Mouse (Mus musculus): ENCODE results near the gene Teddm1a. TPM values are rescaled to one million over a fixed set of nuclear protein-coding genes. Genes with fewer than 3 reads are reported as not detected.

The Teddm1a gene
- polyA plus RNA-seq (2015; fragmentation: Illumina TruSeq; extraction: RNeasy Lipid Tissue Mini Kit (QIAGEN cat#74804); ENCODE audit: insufficient read depth, low replicate concordance) = not detected

GRCm38 (mm10) chr1:153891442-153891841 is at the start of gene Teddm1a:
Gene Teddm1a, plus strand, starts transcription at chr1:153891742.

DNA sequence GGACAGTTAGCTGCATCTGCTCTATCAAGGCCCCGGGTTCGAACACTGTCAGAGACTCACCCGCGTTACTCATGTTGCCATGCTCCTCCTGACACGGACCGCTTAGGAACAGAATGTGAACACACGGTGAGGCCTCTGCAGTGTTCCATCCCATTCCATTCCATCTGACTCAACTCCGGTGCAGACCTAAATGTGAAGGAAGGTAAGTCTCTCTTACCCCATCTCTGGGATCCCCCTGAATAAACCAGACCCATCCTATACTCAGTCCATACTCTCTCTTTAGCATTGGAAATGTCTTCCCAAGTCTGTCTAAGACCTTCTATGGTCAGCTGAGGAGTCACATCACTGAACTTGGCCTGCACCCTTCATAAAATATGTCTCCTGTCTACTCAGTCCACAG is 47.5 kb upstream of the Teddm1a start, which contains the start of gene Rgsl1:
Gene Rgsl1, minus strand, starts transcription at position 101 of the 400 bp plus-strand sequence.

DNA sequence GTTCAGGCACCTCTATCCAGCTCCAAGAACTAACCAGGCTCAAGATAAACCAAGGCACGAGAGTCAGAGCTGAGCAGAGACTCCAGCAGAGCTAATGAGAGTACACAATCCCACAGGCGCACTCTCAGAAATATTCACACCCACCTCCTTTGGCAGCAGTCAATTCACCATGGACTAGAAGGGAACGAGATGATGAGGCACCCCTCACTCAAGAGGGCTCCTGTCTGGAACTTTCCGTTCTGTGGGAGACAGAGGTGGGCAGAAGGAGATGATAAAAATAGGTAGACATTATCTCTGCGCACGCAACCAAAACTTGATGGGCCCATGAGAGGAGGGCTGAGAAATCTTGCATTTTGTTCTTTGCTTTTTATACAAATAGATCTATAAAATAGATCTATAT is 17.5 kb upstream of the Teddm1a start, which contains the start of gene Teddm1b:
Gene Teddm1b, plus strand, starts transcription at position 301 of the 400 bp plus-strand sequence.

GRCm38 (mm10) chr1:153899731-153900380 is 8.3 kb downstream of the Teddm1a start, which contains the start of the genes Glul and Teddm2:
Gene Glul, plus strand, starts transcription at chr1:153899944.
Gene Teddm2, minus strand, starts transcription at chr1:153900228.

Other genes with a start within 250 kb of the Teddm1a start
- 0.11 TPM for gene Rgs8, start 238.7 kb upstream of the Teddm1a start, polyA plus RNA-seq (2015; fragmentation: Illumina TruSeq; extraction: RNeasy Lipid Tissue Mini Kit (QIAGEN cat#74804); ENCODE audit: insufficient read depth, low replicate concordance)
- 1.6 TPM for gene Rgs16, start 151.4 kb upstream of the Teddm1a start, polyA plus RNA-seq (2015; fragmentation: Illumina TruSeq; extraction: RNeasy Lipid Tissue Mini Kit (QIAGEN cat#74804); ENCODE audit: insufficient read depth, low replicate concordance)
- gene Rnasel, start 142.3 kb upstream of the Teddm1a start, polyA plus RNA-seq (2015; fragmentation: Illumina TruSeq; extraction: RNeasy Lipid Tissue Mini Kit (QIAGEN cat#74804); ENCODE audit: insufficient read depth, low replicate concordance) = 61.4 TPM
- gene Rgsl1, start 47.6 kb upstream of the Teddm1a start, polyA plus RNA-seq (2015; fragmentation: Illumina TruSeq; extraction: RNeasy Lipid Tissue Mini Kit (QIAGEN cat#74804); ENCODE audit: insufficient read depth, low replicate concordance) = not detected
- not detected for gene Teddm1b, start 17.4 kb upstream of the Teddm1a start, polyA plus RNA-seq (2015; fragmentation: Illumina TruSeq; extraction: RNeasy Lipid Tissue Mini Kit (QIAGEN cat#74804); ENCODE audit: insufficient read depth, low replicate concordance)
- 166 TPM for gene Glul, start 8.2 kb downstream of the Teddm1a start, polyA plus RNA-seq (2015; fragmentation: Illumina TruSeq; extraction: RNeasy Lipid Tissue Mini Kit (QIAGEN cat#74804); ENCODE audit: insufficient read depth, low replicate concordance)
- gene Teddm2, start 8.5 kb downstream of the Teddm1a start, polyA plus RNA-seq (2015; fragmentation: Illumina TruSeq; extraction: RNeasy Lipid Tissue Mini Kit (QIAGEN cat#74804); ENCODE audit: insufficient read depth, low replicate concordance) = 0.61 TPM